Mouse (Mus musculus) adrenal gland, adult (tissue): ENCODE measurements around the gene Calcrl.

Source experiments
- DNase-seq, 2 experiments: peaks; one replicate each; pipeline ENCODE4 v3.0.0; 2022 to 2023; ENCODE audit warnings: low spot score in 1 of 2; ENCODE audit not compliant: inconsistent age in 2 of 2

The Calcrl gene

GRCm38 (mm10) chr2:84337774-84338450 lies 87.3 kb downstream of the Calcrl start:
- DNase-seq = no peak

GRCm38 (mm10) chr2:84336331-84336730 lies 88.9 kb downstream of the Calcrl start:
- no peak for DNase-seq

GRCm38 (mm10) chr2:84316185-84316805 lies 108.9 kb downstream of the Calcrl start:
- DNase-seq = no peak

GRCm38 (mm10) chr2:84296517-84296916 lies 128.7 kb downstream of the Calcrl start:
- no peak for DNase-seq

- peak; percentile 27 to 62 for DNase-seq
Observed at GRCm38 (mm10) chr2:84295068-84295467, 130.1 kb downstream of the Calcrl start.

- peak in 1 of 2 experiments; percentile 23 for DNase-seq
Observed at GRCm38 (mm10) chr2:84294611-84295010, 130.6 kb downstream of the Calcrl start.

- peak in 1 of 2 experiments; percentile 52 for DNase-seq
Observed at GRCm38 (mm10) chr2:84292351-84293000, 132.7 kb downstream of the Calcrl start.

GRCm38 (mm10) chr2:84288940-84289557 lies 136.2 kb downstream of the Calcrl start:
- peak in 1 of 2 experiments; percentile 66 for DNase-seq
